Mouse (Mus musculus): Measurements from ENCODE around the gene Vmn1r85.
A peak's percentile ranks its signal among the peaks of the same experiment; 100 is the strongest.
"Not testable (repeated sequence)": the region's sequence is repeated elsewhere in the genome, so short reads cannot be mapped to it uniquely, and the experiment has no call there.

Vmn1r85 gene

GRCm38 (mm10) chr7:13095073-13095472 lies at the start of gene Vmn1r85:
Gene Vmn1r85 (minus strand): TSS chr7:13095173.
- DNase-seq (ENCODE audit: low read depth) = no peak

- no peak for DNase-seq (ENCODE audit: low read depth)
These were observed 45.1 kb upstream of the Vmn1r85 start, which contains the start of gene Vmn1r87 for GRCm38 (mm10) chr7:13140057-13140456. Gene Vmn1r87 (minus strand): TSS chr7:13140157.

- DNase-seq (ENCODE audit: low read depth) = no peak
These were observed 42.4 kb upstream of the Vmn1r85 start for GRCm38 (mm10) chr7:13137340-13137739.

GRCm38 (mm10) chr7:13131856-13132255 lies 36.9 kb upstream of the Vmn1r85 start:
- peak; percentile 61 for DNase-seq (ENCODE audit: low read depth)

GRCm38 (mm10) chr7:13123554-13124153 lies 28.7 kb upstream of the Vmn1r85 start:
- not testable (repeated sequence) for DNase-seq (ENCODE audit: low read depth)

- no peak for DNase-seq (ENCODE audit: low read depth)
These were observed 24.8 kb upstream of the Vmn1r85 start, which contains the start of gene Vmn1r86 for GRCm38 (mm10) chr7:13119817-13120216. Gene Vmn1r86 (minus strand): TSS chr7:13119917.

GRCm38 (mm10) chr7:13072293-13072692 lies 22.7 kb downstream of the Vmn1r85 start:
- peak; percentile 50 for DNase-seq (ENCODE audit: low read depth)

GRCm38 (mm10) chr7:13063399-13063798 lies 31.6 kb downstream of the Vmn1r85 start:
- DNase-seq (ENCODE audit: low read depth) = peak; percentile 69

- DNase-seq (ENCODE audit: low read depth) = no peak
These were observed 35.4 kb downstream of the Vmn1r85 start for GRCm38 (mm10) chr7:13059536-13059935.

- no peak for DNase-seq (ENCODE audit: low read depth)
These were observed 37.9 kb downstream of the Vmn1r85 start for GRCm38 (mm10) chr7:13056913-13057700.

- peak; percentile 97 for DNase-seq (ENCODE audit: low read depth)
These were observed 40.5 kb downstream of the Vmn1r85 start, which contains the start of gene Mzf1 for GRCm38 (mm10) chr7:13054287-13055010. Gene Mzf1 (minus strand): TSS chr7:13054764.

GRCm38 (mm10) chr7:13053961-13054286 lies 41.0 kb downstream of the Vmn1r85 start:
- DNase-seq (ENCODE audit: low read depth) = no peak

GRCm38 (mm10) chr7:13053501-13053900 lies 41.5 kb downstream of the Vmn1r85 start:
- no peak for DNase-seq (ENCODE audit: low read depth)

GRCm38 (mm10) chr7:13053001-13053400 lies 42.0 kb downstream of the Vmn1r85 start:
- DNase-seq (ENCODE audit: low read depth) = no peak

- DNase-seq (ENCODE audit: low read depth) = peak; percentile 88
These were observed 48.9 kb downstream of the Vmn1r85 start for GRCm38 (mm10) chr7:13046084-13046483.

GRCm38 (mm10) chr7:13044254-13044625 lies 50.7 kb downstream of the Vmn1r85 start:
- no peak for DNase-seq (ENCODE audit: low read depth)

- no peak for DNase-seq (ENCODE audit: low read depth)
These were observed 51.3 kb downstream of the Vmn1r85 start for GRCm38 (mm10) chr7:13043445-13044253.

- DNase-seq (ENCODE audit: low read depth) = no peak
These were observed 51.9 kb downstream of the Vmn1r85 start for GRCm38 (mm10) chr7:13043120-13043444.

- DNase-seq (ENCODE audit: low read depth) = no peak
These were observed 52.5 kb downstream of the Vmn1r85 start for GRCm38 (mm10) chr7:13042511-13042910.

GRCm38 (mm10) chr7:13041256-13041655 lies 53.7 kb downstream of the Vmn1r85 start:
- no peak for DNase-seq (ENCODE audit: low read depth)

- DNase-seq (ENCODE audit: low read depth) = no peak
These were observed 55.8 kb downstream of the Vmn1r85 start for GRCm38 (mm10) chr7:13039181-13039580.

GRCm38 (mm10) chr7:13038621-13039169 lies 56.3 kb downstream of the Vmn1r85 start:
- DNase-seq (ENCODE audit: low read depth) = peak; percentile 79
